Mouse (Mus musculus) neural tube, embryonic 11.5 days (tissue): ENCODE measurements at regions not wholly inside any gene's neighbourhood (a gene's known extent, or its start where the extent isn't known, plus 50 kb on each side); places are given as distances from the start of the nearest gene placed in this dataset.
"Not testable (repeated sequence)": the region's sequence is repeated elsewhere in the genome, so short reads cannot be mapped to it uniquely, and the experiment has no call there.

Source experiments
- ATAC-seq: fragments of 200-750 bp; cut with Nextera tagmentation; 2 replicates; pipeline ENCODE4 v1.8.0; 2017; ENCODE audit warnings: moderate number of reproducible peaks, mild to moderate bottlenecking, moderate TSS enrichment, moderate library complexity; ENCODE audit not compliant: insufficient read depth, low FRiP score, low TSS enrichment
- DNase-seq: peaks from one replicate; pipeline ENCODE4 v3.0.0-alpha.2; 2015; ENCODE audit warnings: low spot score
- H3K27ac ChIP-seq: fragments of 300-500 bp; sonication (generic); 2 replicates; pipeline ENCODE4 v1.5.1; 2014; ENCODE audit warnings: low read depth, mild to moderate bottlenecking, low read length
- H3K27me3 ChIP-seq: fragments of 300-500 bp; sonication (generic); 2 replicates; pipeline ENCODE4 v1.6.1; 2014; ENCODE audit warnings: mild to moderate bottlenecking, low read length, mixed read lengths; ENCODE audit not compliant: control insufficient read depth, insufficient read depth
- H3K36me3 ChIP-seq: fragments of 300-500 bp; sonication (generic); 2 replicates; pipeline ENCODE4 v1.6.1; 2014; ENCODE audit warnings: mild to moderate bottlenecking, low read length, moderate library complexity, mixed read lengths; ENCODE audit not compliant: control insufficient read depth, insufficient read depth
- H3K4me1 ChIP-seq: fragments of 300-500 bp; sonication (generic); 2 replicates; pipeline ENCODE4 v1.6.1; 2014; ENCODE audit warnings: low read length, mixed read lengths; ENCODE audit not compliant: control insufficient read depth, insufficient read depth
- H3K4me2 ChIP-seq: fragments of 300-500 bp; sonication (generic); 2 replicates; pipeline ENCODE4 v1.6.1; 2014; ENCODE audit warnings: low read depth, mild to moderate bottlenecking, moderate library complexity
- H3K4me3 ChIP-seq: fragments of 300-500 bp; sonication (generic); 2 replicates; pipeline ENCODE4 v1.5.1; 2014; ENCODE audit warnings: low read depth, low read length
- H3K9ac ChIP-seq: fragments of 300-500 bp; sonication (generic); 2 replicates; pipeline ENCODE4 v1.6.1; 2014; ENCODE audit warnings: mild to moderate bottlenecking, low read length
- H3K9me3 ChIP-seq: fragments of 300-500 bp; sonication (generic); 2 replicates; pipeline ENCODE4 v1.6.1; 2016; ENCODE audit warnings: low read length; ENCODE audit not compliant: control insufficient read depth
- WGBS: fragments of 180-500 bp; shearing (Covaris S2); extraction: QIAGEN DNeasy Blood & Tissue Kit; methylation state at CpG from one replicate; pipeline ENCODE4 v1.1.7; 2014; 5-methylcytosine and 5-hydroxymethylcytosine counted together

DNA sequence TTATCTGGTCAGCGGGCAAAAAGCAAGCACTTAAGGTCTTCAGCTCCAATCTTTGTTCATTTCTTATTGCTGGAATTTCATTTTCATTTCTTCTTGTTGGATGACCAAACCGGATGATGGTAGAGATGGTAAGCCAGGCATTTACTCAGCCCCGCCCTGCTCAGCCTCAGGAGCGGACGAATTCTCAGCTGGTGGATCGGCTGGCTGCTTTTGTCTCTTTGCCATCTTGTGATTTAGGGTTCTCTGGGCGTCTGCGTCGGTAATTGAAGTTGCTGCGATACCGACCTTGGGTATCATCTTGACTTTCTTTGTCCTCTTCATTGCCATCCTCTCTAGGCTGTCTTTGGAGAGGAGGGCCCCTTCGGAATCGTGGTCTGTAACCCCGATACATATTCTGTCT, 156.1 kb downstream of the Akr1d1 start:
- Histone ChIP-seq H3K9ac (no peak overlapping the region), H3K36me3 (no peaks in the 10 kb centered on the region), H3K4me1 (no peaks in the 10 kb centered on the region), H3K27me3 (no peaks in the 10 kb centered on the region), H3K27ac (no peak overlapping the region), H3K4me3 (no peak overlapping the region), H3K4me2 (no peak overlapping the region), H3K9me3 (no peaks in the 10 kb centered on the region)
- DNase-seq, result no peak
- no peak for ATAC-seq
- WGBS, result 95% methylated on average over 14 of the region's 14 CpGs

DNA sequence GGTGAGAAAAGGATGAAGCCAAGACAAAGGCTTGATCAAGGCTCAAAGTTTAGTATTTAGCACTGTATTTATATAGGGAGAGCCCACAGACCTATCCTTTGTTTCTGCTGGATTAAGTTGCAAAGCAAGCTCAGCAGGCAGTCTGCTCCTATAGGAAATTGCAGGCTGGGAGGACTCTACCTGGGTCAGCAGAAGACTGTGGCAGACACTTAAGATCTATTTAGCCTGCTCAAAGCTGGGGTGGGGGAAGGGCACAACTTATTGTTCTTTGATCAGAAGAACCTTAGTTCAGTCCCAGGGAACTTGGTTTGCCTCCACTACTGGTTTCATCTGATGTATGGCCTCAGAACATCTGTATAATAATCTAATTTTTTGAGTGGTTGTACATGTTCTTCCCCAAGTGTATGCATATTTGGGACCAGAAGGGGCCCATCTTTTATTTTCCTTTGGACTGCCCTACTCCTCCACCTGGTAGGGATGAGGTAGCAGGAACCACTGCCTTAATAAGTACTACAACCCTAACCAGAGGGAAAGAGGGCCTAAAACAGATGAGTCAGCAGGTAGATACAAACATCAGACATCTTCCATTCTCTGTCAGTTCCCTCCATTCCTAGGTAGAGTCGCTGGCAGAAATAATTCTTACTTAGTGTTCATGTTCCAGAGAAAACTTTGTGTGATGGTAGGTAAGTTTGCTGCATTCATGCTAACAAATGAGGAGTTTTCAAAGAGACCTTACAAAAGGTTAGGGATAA, 159.1 kb downstream of the Akr1d1 start:
- H3K4me1 ChIP-seq, result no peaks in the 10 kb centered on the region
- no peak for DNase-seq
- no peak overlapping the region for H3K27ac ChIP-seq
- no peaks in the 10 kb centered on the region for H3K27me3 ChIP-seq
- ATAC-seq, result no peak
- no peak overlapping the region for H3K9ac ChIP-seq
- no peak overlapping the region for H3K4me2 ChIP-seq
- no peak overlapping the region for H3K4me3 ChIP-seq
- no peaks in the 10 kb centered on the region for H3K36me3 ChIP-seq
- no peaks in the 10 kb centered on the region for H3K9me3 ChIP-seq
- WGBS, result 25% methylated on average over 1 of the region's 1 CpGs

DNA sequence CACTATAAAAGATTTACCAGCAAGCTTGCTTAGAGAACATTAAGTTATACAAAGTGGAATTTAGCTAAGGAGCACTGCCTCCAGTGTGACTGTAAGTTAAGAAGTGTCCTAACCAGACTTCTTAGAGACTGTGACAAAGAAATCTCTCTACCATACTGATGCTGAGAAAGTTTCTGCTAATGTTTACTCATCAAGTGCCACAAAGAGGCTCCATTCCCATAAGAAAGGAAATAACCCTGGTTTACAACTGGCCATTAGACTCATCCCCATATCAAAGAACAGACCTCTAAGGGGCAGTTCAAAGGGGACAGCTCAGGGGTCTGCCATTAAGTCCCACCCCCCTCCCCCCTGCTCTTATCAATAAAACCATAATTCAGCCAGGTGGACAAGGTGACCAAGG, 159.7 kb downstream of the Akr1d1 start:
- Histone ChIP-seq H3K4me1 (no peaks in the 10 kb centered on the region), H3K4me2 (no peak overlapping the region), H3K36me3 (no peaks in the 10 kb centered on the region), H3K27ac (no peak overlapping the region), H3K9ac (no peak overlapping the region), H3K9me3 (no peaks in the 10 kb centered on the region), H3K27me3 (no peaks in the 10 kb centered on the region), H3K4me3 (no peak overlapping the region)
- no peak for DNase-seq
- no peak for ATAC-seq

DNA sequence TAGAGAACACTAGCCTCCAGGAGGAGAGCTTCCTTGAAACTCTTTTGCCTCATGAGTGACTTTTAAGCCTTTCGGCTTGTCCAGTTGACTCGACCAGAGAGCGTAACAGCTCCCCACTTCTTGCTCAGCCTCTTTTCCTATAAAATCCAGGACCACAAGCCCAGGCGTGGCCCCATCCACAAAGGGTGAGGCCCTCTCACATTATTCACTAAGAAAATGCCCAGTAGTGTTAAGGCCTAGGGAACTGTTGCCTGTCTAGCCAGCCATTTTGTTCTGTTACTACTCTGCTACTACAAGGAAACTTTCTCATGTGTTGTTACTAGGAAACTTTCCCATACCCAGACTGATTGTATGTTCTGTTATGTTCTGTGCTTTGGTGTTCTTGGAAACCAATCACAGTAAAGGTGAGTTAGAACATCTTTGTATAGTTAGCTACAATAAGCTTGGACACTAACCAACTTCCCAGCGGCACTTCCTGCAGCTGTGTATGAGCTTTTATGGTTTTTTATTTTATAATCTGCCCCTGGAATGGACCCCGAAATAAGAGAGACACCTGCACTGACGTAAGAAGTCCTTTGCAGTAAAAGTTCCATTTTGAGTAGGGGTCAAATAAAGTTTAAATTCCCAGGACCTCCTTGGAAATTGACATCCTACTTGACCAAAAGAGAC, 162.1 kb downstream of the Akr1d1 start:
- no peak overlapping the region for H3K4me3 ChIP-seq
- no peaks in the 10 kb centered on the region for H3K27me3 ChIP-seq
- no peaks in the 10 kb centered on the region for H3K4me1 ChIP-seq
- no peak overlapping the region for H3K27ac ChIP-seq
- WGBS, result 87% methylated on average over 7 of the region's 7 CpGs
- no peaks in the 10 kb centered on the region for H3K36me3 ChIP-seq
- no peaks in the 10 kb centered on the region for H3K9me3 ChIP-seq
- no peak overlapping the region for H3K9ac ChIP-seq
- H3K4me2 ChIP-seq, result no peak overlapping the region
- DNase-seq (no peak), ATAC-seq (no peak)

DNA sequence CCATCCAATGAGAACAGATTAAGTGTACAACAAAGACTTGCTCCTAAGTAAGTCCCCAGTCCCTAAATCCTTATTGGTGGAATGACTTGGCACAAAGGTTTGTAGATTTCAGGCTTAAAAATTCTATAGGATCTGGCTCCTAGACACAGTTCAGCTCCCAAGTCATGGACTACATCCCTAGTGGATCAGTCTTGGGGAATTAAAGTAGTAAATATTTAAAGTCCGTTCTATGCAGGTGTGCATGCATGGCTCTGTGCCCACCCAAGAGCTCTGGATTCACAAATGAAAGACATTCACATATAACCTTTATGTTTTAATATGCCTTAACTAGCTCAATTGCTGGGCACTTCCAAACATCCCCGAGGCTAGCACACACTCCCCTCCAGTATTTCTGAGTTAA, 162.8 kb downstream of the Akr1d1 start:
- ATAC-seq, result no peak

DNA sequence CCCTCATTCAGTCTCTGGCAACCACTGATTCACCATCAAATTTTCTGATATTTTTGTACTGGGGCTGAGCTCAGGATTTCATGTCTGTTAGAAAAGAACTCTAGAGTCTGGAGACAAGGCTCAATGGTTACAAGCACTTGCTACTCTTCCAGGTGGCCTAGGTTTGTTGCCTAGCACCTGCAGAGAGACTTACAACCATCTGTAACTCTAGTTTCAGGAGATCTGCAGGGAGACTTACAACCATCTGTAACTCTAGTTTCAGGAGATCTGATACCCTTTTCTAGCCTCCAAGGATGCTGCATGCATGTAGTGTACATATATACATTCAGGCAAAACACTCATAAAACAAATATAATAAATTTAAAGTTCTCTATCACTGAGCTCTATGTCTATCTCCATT, 166.1 kb downstream of the Akr1d1 start:
- Histone ChIP-seq H3K27me3 (no peaks in the 10 kb centered on the region), H3K9me3 (no peaks in the 10 kb centered on the region), H3K36me3 (no peaks in the 10 kb centered on the region), H3K27ac (no peak overlapping the region), H3K9ac (no peak overlapping the region), H3K4me3 (no peak overlapping the region), H3K4me1 (no peaks in the 10 kb centered on the region), H3K4me2 (no peak overlapping the region)
- no peak for DNase-seq
- no peak for ATAC-seq

More for the DNA sequence above, 162.8 kb downstream of the Akr1d1 start:
- DNase-seq, result no peak
- Histone ChIP-seq H3K9me3 (no peaks in the 10 kb centered on the region), H3K27me3 (no peaks in the 10 kb centered on the region), H3K36me3 (no peaks in the 10 kb centered on the region), H3K4me1 (no peaks in the 10 kb centered on the region), H3K4me2 (no peak overlapping the region), H3K9ac (no peak overlapping the region), H3K27ac (no peak overlapping the region), H3K4me3 (no peak overlapping the region)
- WGBS, result 85% methylated on average over 2 of the region's 2 CpGs

DNA sequence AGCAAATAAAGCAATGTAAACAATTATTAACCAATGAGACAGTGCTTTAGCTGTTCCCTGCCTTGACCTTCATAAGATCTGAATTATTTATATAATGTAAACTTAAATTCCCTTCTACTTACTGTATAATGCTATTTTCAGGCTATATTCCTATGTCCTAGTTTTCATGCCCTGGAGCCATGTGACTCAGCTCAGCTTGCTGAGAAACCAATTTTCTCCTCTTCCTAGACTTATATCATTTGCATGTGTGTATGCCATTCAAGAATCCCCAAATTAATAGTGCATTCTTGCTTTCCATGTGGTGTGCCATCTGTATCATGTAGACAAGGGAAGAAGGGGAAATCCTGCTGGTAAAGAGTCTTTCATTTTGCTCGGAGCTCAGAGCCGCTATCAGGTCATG, 166.7 kb upstream of the Trim24 start:
- ATAC-seq (no peak), DNase-seq (no peak)
- no peak overlapping the region for H3K27ac ChIP-seq
- no peaks in the 10 kb centered on the region for H3K9me3 ChIP-seq
- H3K27me3 ChIP-seq, result no peaks in the 10 kb centered on the region
- no peak overlapping the region for H3K4me3 ChIP-seq
- no peak overlapping the region for H3K9ac ChIP-seq
- no peaks in the 10 kb centered on the region for H3K4me1 ChIP-seq
- 94% methylated on average over 2 of the region's 2 CpGs for WGBS
- H3K4me2 ChIP-seq, result no peak overlapping the region
- no peaks in the 10 kb centered on the region for H3K36me3 ChIP-seq

DNA sequence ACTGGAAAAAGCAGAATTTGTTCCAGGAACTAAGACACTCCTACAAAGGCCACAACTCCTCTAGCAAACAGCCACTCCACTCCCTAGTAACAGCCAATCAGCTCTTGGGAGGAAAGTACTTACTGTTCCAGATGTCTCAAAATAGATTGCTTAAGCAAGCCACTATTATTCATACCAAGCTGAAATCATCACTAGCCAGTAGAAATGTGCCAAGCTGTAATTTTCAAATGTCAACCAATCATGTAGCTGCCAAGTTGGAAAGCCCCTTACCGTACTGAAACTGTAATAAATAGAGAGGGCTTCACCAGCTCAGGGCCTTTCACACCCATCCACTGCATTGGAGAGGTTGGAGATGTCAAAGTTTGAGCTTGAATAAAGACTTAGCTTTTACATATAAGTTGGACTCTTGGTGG, 164.9 kb upstream of the Trim24 start:
- H3K36me3 ChIP-seq, result no peaks in the 10 kb centered on the region
- WGBS, result 91% methylated on average over 1 of the region's 1 CpGs
- DNase-seq (no peak), ATAC-seq (no peak)
- no peak overlapping the region for H3K4me2 ChIP-seq
- no peaks in the 10 kb centered on the region for H3K9me3 ChIP-seq
- no peak overlapping the region for H3K4me3 ChIP-seq
- H3K4me1 ChIP-seq, result no peaks in the 10 kb centered on the region
- H3K9ac ChIP-seq, result no peak overlapping the region
- no peak overlapping the region for H3K27ac ChIP-seq
- H3K27me3 ChIP-seq, result no peaks in the 10 kb centered on the region

DNA sequence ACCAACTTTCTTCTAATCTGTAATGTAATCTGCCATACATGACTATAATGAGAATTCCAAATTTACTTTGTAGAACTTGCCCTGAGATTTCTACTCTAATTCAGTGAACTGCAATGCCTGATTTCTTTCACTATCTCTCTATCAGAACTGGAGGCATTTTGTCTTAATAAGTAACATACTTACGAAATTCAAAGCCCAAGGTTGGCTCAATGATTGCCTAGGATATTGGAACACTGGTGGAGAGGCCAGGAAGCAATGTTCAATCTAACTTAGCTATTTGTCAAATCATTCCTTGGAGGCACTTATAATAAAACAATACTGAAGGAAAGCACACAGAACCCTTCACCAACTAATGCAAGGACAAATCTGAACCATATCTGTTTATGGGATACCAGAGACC, 162.9 kb upstream of the Trim24 start:
- H3K4me1 ChIP-seq, H3K27me3 ChIP-seq, H3K9me3 ChIP-seq, H3K36me3 ChIP-seq, H3K4me2 ChIP-seq, H3K27ac ChIP-seq, DNase-seq, ATAC-seq, H3K4me3 ChIP-seq, H3K9ac ChIP-seq: not testable (repeated sequence)
- WGBS, result 78% methylated on average over 1 of the region's 1 CpGs
